Mouse (Mus musculus): ENCODE results near the gene Tmem182. TPM values are rescaled to one million over a fixed set of nuclear protein-coding genes. Genes with fewer than 3 reads are reported as not detected.
A peak's percentile ranks its signal among the peaks of the same experiment; 100 is the strongest.

The Tmem182 gene
- polyA plus RNA-seq, 1 experiment from 2014 or later, result not detected

GRCm38 (mm10) chr1:40851286-40851685 is 45.9 kb downstream of the Tmem182 start:
- Histone ChIP-seq H3K27me3 (ENCODE audit: poor library complexity, severe bottlenecking) (no peaks in the 10 kb centered on the region), H3K27ac (no peak overlapping the region), H3K9me3 (no peaks in the 10 kb centered on the region), H3K4me1 (no peaks in the 10 kb centered on the region), H3K4me3 (no peak overlapping the region), H3K36me3 (replicated peaks) (no peaks in the 10 kb centered on the region)
- no peak for DNase-seq (ENCODE audit: extremely low spot score, low spot score)

GRCm38 (mm10) chr1:40855268-40855667 is 49.9 kb downstream of the Tmem182 start:
- no peaks in the 10 kb centered on the region for H3K9me3 ChIP-seq
- no peak overlapping the region for H3K4me3 ChIP-seq
- H3K27me3 ChIP-seq (ENCODE audit: poor library complexity, severe bottlenecking), result no peaks in the 10 kb centered on the region
- DNase-seq (ENCODE audit: extremely low spot score, low spot score), result no peak
- 87% methylated on average over 1 of the region's 1 CpGs for WGBS
- no peaks in the 10 kb centered on the region for H3K36me3 ChIP-seq (replicated peaks)
- H3K27ac ChIP-seq, result no peak overlapping the region
- no peaks in the 10 kb centered on the region for H3K4me1 ChIP-seq

DNA sequence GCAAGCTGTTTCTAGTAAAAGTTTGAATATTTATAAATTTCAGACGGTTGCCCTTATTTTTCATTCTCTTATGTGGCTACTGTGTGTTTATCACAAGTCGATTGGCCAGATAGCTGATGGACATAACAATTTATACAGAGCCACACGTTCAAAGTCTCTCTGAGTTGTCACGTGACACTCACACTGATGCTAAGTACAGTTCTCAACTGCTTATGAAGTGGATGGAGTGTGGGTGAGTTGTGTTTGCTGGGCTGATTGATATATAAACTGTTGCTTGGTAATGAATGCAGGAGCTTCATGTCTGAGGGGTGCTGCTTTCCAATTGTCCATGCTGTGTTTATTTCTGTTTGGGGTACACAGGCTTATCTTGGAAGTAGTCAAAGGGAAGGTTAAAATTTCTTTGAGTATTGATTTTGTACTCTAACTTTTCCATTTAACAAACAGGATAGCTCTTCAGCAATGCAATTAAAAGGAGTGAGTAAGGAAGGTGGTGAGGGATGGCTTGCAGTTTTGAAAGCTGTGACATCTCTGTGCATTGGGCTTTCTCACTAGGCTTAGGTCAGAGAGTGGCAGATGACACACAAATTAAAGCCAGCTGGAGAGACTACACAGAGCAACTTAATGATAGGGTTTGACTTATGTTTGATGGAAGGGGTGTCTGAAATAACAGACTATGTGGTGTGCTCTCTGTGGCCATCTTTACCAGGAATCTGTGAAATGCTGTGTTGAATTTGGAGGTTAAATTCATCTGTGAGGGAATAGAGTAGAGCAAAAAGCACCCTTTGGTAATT is 51.6 kb downstream of the Tmem182 start:
- H3K27ac ChIP-seq, result no peak overlapping the region
- no peaks in the 10 kb centered on the region for H3K4me1 ChIP-seq
- WGBS, result 88% methylated on average over 4 of the region's 4 CpGs
- H3K9me3 ChIP-seq, result no peaks in the 10 kb centered on the region
- no peak for DNase-seq (ENCODE audit: extremely low spot score, low spot score)
- no peaks in the 10 kb centered on the region for H3K27me3 ChIP-seq (ENCODE audit: poor library complexity, severe bottlenecking)
- no peaks in the 10 kb centered on the region for H3K36me3 ChIP-seq (replicated peaks)
- H3K4me3 ChIP-seq, result no peak overlapping the region

DNA sequence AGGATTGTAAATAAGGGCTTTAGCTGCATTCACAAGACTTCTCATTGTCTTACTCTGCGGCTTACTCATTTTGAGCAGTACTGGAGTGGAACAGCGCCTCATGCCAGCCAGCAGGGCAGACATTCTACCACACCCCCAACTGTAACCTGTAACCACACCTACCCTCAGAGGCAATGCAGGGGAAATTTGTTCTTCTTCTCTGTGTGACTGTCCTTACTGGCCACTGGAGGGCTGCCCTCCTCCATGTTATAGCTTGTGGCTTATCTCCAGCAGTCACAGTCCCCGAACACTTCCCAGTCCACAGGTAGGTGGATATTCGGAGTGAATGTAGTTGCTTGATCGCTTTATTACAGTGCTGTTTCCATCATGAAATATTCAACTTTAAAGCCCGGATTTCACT is 59.6 kb downstream of the Tmem182 start:
- Histone ChIP-seq H3K36me3 (replicated peaks) (no peaks in the 10 kb centered on the region), H3K4me3 (no peak overlapping the region), H3K27me3 (ENCODE audit: poor library complexity, severe bottlenecking) (no peaks in the 10 kb centered on the region), H3K9me3 (no peaks in the 10 kb centered on the region), H3K4me1 (peaks cover 7% of the 10 kb centered on the region), H3K27ac (no peak overlapping the region)
- no peak for DNase-seq (ENCODE audit: extremely low spot score, low spot score)
- WGBS, result 80% methylated on average over 6 of the region's 6 CpGs

GRCm38 (mm10) chr1:40867106-40867505 is 61.7 kb downstream of the Tmem182 start:
- 90% methylated on average over 3 of the region's 3 CpGs for WGBS
- no peak overlapping the region for H3K4me3 ChIP-seq
- no peak overlapping the region for H3K27ac ChIP-seq
- peaks cover 12% of the 10 kb centered on the region for H3K4me1 ChIP-seq
- no peak for DNase-seq (ENCODE audit: extremely low spot score, low spot score)
- no peaks in the 10 kb centered on the region for H3K36me3 ChIP-seq (replicated peaks)
- no peaks in the 10 kb centered on the region for H3K9me3 ChIP-seq
- no peaks in the 10 kb centered on the region for H3K27me3 ChIP-seq (ENCODE audit: poor library complexity, severe bottlenecking)

DNA sequence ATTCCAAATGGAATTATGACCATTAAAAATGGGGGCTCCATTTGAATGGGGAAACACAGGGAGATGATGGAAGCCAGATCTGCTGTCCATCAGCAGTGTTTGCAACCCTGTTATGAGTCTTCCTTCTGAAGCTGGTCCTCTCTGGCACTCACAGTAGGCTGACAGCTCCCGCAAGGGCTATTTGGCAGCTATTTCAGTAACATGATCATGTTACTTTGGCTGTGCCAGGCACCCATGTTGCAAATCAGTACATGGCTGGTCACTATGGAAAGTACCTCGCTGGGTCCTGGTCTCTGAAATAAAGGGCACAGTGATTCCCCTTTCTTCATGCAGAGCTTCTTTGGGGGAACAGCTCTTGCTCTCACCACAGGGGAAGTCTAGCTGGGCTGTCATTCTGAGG is 62.2 kb downstream of the Tmem182 start:
- Histone ChIP-seq H3K27ac (no peak overlapping the region), H3K4me1 (peaks cover 12% of the 10 kb centered on the region), H3K36me3 (replicated peaks) (no peaks in the 10 kb centered on the region), H3K27me3 (ENCODE audit: poor library complexity, severe bottlenecking) (no peaks in the 10 kb centered on the region), H3K4me3 (no peak overlapping the region), H3K9me3 (no peaks in the 10 kb centered on the region)
- no peak for DNase-seq (ENCODE audit: extremely low spot score, low spot score)
- 87% methylated on average over 2 of the region's 2 CpGs for WGBS

DNA sequence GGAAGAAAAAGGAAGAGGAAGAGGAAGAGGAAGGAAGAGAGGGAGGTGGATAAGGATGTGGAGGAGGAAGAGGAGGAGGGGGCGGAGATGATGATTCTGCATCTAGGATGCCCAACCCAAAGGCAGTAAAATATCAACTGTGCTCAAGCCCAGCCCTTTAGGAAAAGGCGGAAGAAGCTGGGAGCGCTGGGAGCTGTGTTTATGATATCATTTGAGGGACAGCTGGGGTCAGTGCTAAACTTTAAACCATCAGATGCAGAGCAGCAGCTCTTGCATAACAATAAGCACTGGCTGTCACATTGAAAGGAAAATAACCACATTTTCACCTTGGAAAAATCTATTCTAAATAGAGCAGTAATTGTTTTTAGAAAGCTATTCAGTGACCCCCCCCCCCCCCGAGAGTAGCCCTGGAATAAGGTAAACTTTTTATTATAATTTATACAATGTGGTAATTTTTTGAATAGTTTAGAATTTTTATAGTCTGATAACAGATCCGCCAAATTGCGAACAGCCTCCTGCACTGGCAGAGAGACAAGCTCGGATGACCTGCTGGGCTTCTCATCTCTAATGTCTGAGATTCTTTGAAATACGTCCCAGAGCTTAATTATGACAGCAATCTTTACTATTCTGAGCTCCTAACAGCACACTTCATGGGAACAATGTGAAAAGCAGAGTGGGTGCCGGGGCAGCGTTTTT is 68.5 kb downstream of the Tmem182 start:
- H3K9me3 ChIP-seq, result no peaks in the 10 kb centered on the region
- peaks cover 12% of the 10 kb centered on the region for H3K4me1 ChIP-seq
- H3K4me3 ChIP-seq, result no peak overlapping the region
- H3K27ac ChIP-seq, result no peak overlapping the region
- no peaks in the 10 kb centered on the region for H3K36me3 ChIP-seq (replicated peaks)
- no peaks in the 10 kb centered on the region for H3K27me3 ChIP-seq (ENCODE audit: poor library complexity, severe bottlenecking)
- no peak for DNase-seq (ENCODE audit: extremely low spot score, low spot score)
- WGBS, result 83% methylated on average over 10 of the region's 10 CpGs

DNA sequence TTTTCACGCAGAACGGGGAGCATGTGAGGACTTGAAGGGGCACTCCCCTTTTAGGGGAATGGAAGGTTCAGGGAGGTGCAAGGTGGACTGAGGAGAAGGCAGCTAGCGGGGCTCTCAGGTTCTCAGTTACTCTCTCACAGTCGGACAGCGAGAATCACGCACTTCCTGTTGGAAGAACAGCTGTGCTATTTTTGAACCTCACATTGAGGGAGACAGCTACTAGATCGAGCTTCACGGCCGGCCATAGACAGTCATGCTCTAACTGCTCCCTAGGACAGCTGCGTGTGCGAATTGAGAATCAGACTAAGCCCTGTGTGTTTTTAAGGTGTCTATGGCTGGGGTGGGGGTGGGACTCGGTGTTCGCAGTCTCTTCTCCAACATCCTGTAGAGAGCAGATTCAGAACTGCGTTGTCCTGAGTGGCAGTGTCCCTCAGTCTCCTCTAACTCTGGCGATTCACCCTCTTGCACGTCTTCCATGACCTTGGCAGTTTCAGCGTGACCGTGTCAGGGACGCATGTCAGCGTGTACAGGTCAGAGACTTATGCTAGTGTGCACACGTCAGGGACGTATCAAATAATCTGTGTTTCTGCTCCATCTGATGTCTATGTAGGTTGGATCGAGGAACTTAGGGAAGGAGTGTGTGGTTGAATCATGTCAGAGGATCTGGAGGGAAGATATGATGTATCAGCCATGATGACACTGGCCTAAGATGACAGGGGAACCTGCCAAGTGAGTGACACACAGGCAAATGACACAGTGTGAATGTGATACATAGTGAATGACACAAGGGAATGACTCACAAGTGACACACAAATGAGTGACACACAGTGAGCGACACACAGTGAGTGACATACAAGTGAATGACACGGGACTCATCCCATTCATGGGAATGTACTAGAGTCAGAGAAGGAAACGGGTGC is 69.3 kb downstream of the Tmem182 start:
- 89% methylated on average over 26 of the region's 26 CpGs for WGBS
- H3K36me3 ChIP-seq (replicated peaks), result no peaks in the 10 kb centered on the region
- peaks cover 12% of the 10 kb centered on the region for H3K4me1 ChIP-seq
- no peak overlapping the region for H3K4me3 ChIP-seq
- no peak overlapping the region for H3K27ac ChIP-seq
- DNase-seq (ENCODE audit: extremely low spot score, low spot score), result no peak
- H3K27me3 ChIP-seq (ENCODE audit: poor library complexity, severe bottlenecking), result no peaks in the 10 kb centered on the region
- no peaks in the 10 kb centered on the region for H3K9me3 ChIP-seq

- Histone ChIP-seq H3K27ac (0 out of 2 replicates have a peak overlapping the region, but pooled peaks have one; percentile 44), H3K9me3 (no peaks in the 10 kb centered on the region), H3K36me3 (replicated peaks) (no peaks in the 10 kb centered on the region), H3K4me1 (peaks cover 13% of the 10 kb centered on the region), H3K27me3 (ENCODE audit: poor library complexity, severe bottlenecking) (no peaks in the 10 kb centered on the region), H3K4me3 (no peak overlapping the region)
- DNase-seq (ENCODE audit: extremely low spot score, low spot score), result peak; percentile 64
- 22% methylated on average over 9 of the region's 9 CpGs for WGBS
Observed at GRCm38 (mm10) chr1:40879051-40879450, 73.7 kb downstream of the Tmem182 start.

DNA sequence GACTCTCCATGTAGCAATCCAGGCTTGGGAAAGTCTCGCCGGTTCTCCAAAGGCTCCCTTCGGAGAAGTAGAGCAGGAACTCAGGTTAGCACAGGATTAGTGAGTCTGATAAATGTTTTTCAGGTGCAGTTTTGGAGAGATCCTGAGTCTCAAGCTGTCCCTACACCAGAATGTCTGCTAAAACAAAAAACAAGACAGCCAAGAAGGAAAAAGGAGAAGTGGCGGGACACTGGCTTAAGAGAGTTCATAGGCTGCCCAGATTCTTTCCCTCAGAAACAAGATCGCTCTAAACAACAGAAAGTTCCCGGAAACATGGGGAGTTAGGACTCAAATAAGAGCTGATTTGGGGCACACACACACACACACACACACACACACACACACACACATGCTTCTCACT is 74.1 kb downstream of the Tmem182 start:
- 0 out of 2 replicates have a peak overlapping the region, but pooled peaks have one; percentile 44 for H3K27ac ChIP-seq

GRCm38 (mm10) chr1:40880527-40880926 is 75.1 kb downstream of the Tmem182 start:
- 46% methylated on average over 2 of the region's 2 CpGs for WGBS
- Histone ChIP-seq H3K9me3 (no peaks in the 10 kb centered on the region), H3K4me3 (no peak overlapping the region), H3K36me3 (replicated peaks) (no peaks in the 10 kb centered on the region), H3K27me3 (ENCODE audit: poor library complexity, severe bottlenecking) (no peaks in the 10 kb centered on the region), H3K27ac (peak overlapping the region; percentile 30; the same call in 1 of the 2 replicates), H3K4me1 (peaks cover 13% of the 10 kb centered on the region)
- no peak for DNase-seq (ENCODE audit: extremely low spot score, low spot score)

More for the DNA sequence above, 74.1 kb downstream of the Tmem182 start:
- no peaks in the 10 kb centered on the region for H3K36me3 ChIP-seq (replicated peaks)
- no peak overlapping the region for H3K4me3 ChIP-seq
- DNase-seq (ENCODE audit: extremely low spot score, low spot score), result no peak
- H3K9me3 ChIP-seq, result no peaks in the 10 kb centered on the region
- peaks cover 13% of the 10 kb centered on the region for H3K4me1 ChIP-seq
- 78% methylated on average over 6 of the region's 6 CpGs for WGBS
- no peaks in the 10 kb centered on the region for H3K27me3 ChIP-seq (ENCODE audit: poor library complexity, severe bottlenecking)

- Histone ChIP-seq H3K36me3 (replicated peaks) (no peaks in the 10 kb centered on the region), H3K4me1 (peaks cover 15% of the 10 kb centered on the region), H3K4me3 (no peak overlapping the region), H3K27ac (no peak overlapping the region), H3K27me3 (ENCODE audit: poor library complexity, severe bottlenecking) (no peaks in the 10 kb centered on the region), H3K9me3 (no peaks in the 10 kb centered on the region)
- DNase-seq (ENCODE audit: extremely low spot score, low spot score), result no peak
- 90% methylated on average over 2 of the region's 2 CpGs for WGBS
Observed at GRCm38 (mm10) chr1:40883856-40884255, 78.5 kb downstream of the Tmem182 start.
